Mouse (Mus musculus) spleen, embryonic (tissue): ENCODE measurements around the gene Rgs9bp.
"Not testable (repeated sequence)": the region's sequence is repeated elsewhere in the genome, so short reads cannot be mapped to it uniquely, and the experiment has no call there.

Source experiments
- CTCF ChIA-PET: fragments of 350-600 bp; sonication (Branson Sonifier 250); formaldehyde crosslinking; loops from one replicate; lab custom pipeline; 2022; lab: Charles Lee

Rgs9bp gene

GRCm38 (mm10) chr7:35584068-35584785 is 1.2 kb downstream of the Rgs9bp start:
- CTCF ChIA-PET, result interaction anchor here (0.7 kb wide), 1 partner anchor 29 kb away, joined by 3 read pairs; no protein-coding TSS in a partner anchor

GRCm38 (mm10) chr7:35583476-35584025 is 1.8 kb downstream of the Rgs9bp start:
- CTCF ChIA-PET, result interaction anchor here (0.6 kb wide), 1 partner anchor 20 kb away, joined by 3 read pairs; no protein-coding TSS in a partner anchor

- CTCF ChIA-PET, result no interaction called here
Measured at GRCm38 (mm10) chr7:35582719-35583118, 2.7 kb downstream of the Rgs9bp start.

- CTCF ChIA-PET, result no interaction called here
Measured at GRCm38 (mm10) chr7:35579849-35580248, 5.5 kb downstream of the Rgs9bp start.

GRCm38 (mm10) chr7:35570883-35571282 is 14.5 kb downstream of the Rgs9bp start:
- CTCF ChIA-PET, result not testable (repeated sequence)

GRCm38 (mm10) chr7:35569724-35570123 is 15.7 kb downstream of the Rgs9bp start:
- CTCF ChIA-PET, result not testable (repeated sequence)

- CTCF ChIA-PET, result not testable (repeated sequence)
Measured at GRCm38 (mm10) chr7:35565965-35566364, 19.4 kb downstream of the Rgs9bp start.

- CTCF ChIA-PET, result not testable (repeated sequence)
Measured at GRCm38 (mm10) chr7:35564872-35565271, 20.5 kb downstream of the Rgs9bp start.

- CTCF ChIA-PET, result no interaction called here
Measured at GRCm38 (mm10) chr7:35564067-35564865, 21.1 kb downstream of the Rgs9bp start.

- CTCF ChIA-PET, result no interaction called here
Measured at GRCm38 (mm10) chr7:35563071-35563470, 22.3 kb downstream of the Rgs9bp start.

GRCm38 (mm10) chr7:35559838-35560237 is 25.5 kb downstream of the Rgs9bp start:
- CTCF ChIA-PET, result no interaction called here

GRCm38 (mm10) chr7:35558681-35559080 is 26.7 kb downstream of the Rgs9bp start:
- CTCF ChIA-PET, result interaction anchor here (1.0 kb wide), 1 partner anchor 22 kb away, joined by 4 read pairs; no protein-coding TSS in a partner anchor

GRCm38 (mm10) chr7:35557577-35557976 is 27.8 kb downstream of the Rgs9bp start:
- CTCF ChIA-PET, result interaction anchor here (0.6 kb wide), 1 partner anchor 108 kb away, joined by 3 read pairs; no protein-coding TSS in a partner anchor

GRCm38 (mm10) chr7:35556905-35557304 is 28.5 kb downstream of the Rgs9bp start:
- CTCF ChIA-PET, result interaction anchor here (0.6 kb wide), 2 partner anchors 49 to 108 kb away, joined by 3 to 8 read pairs; no protein-coding TSS in a partner anchor

- CTCF ChIA-PET, result interaction anchor here (0.5 to 0.6 kb wide), 2 partner anchors 16 to 49 kb away, joined by 3 to 8 read pairs; no protein-coding TSS in a partner anchor
Measured at GRCm38 (mm10) chr7:35556205-35556603, 29.2 kb downstream of the Rgs9bp start, which contains the start of gene Nudt19. Nudt19 (minus strand) TSS chr7:35556304.

GRCm38 (mm10) chr7:35555224-35556204 is 29.9 kb downstream of the Rgs9bp start:
- CTCF ChIA-PET, result interaction anchor here (0.5 to 0.7 kb wide), 3 partner anchors 15 to 129 kb away, joined by 3 to 12 read pairs (median 3); no protein-coding TSS in a partner anchor

- CTCF ChIA-PET, result interaction anchor here (0.5 kb wide), 1 partner anchor 128 kb away, joined by 12 read pairs; no protein-coding TSS in a partner anchor
Measured at GRCm38 (mm10) chr7:35554605-35555175, 30.7 kb downstream of the Rgs9bp start.

GRCm38 (mm10) chr7:35553751-35554604 is 31.4 kb downstream of the Rgs9bp start:
- CTCF ChIA-PET, result no interaction called here

- CTCF ChIA-PET, result no interaction called here
Measured at GRCm38 (mm10) chr7:35545881-35546280, 39.5 kb downstream of the Rgs9bp start.
